Mouse (Mus musculus) embryonic stem cell, embryonic (primary cell): ENCODE data around the gene Gm20388.

Source experiments
- CTCF ChIA-PET, 4 experiments: fragments of 300-600 bp in 2 of 4; fragments of 350-600 bp in 2 of 4; sonication (Branson Sonifier 250); formaldehyde crosslinking; loops; one replicate each; lab custom pipeline; 2022; ENCODE audit warnings: inconsistent platforms in 2 of 4; lab: Charles Lee
- POLR2A ChIA-PET, 4 experiments: fragments of 300-600 bp in 2 of 4; fragments of 350-600 bp in 2 of 4; sonication (Branson Sonifier 250); formaldehyde crosslinking; loops; one replicate each; lab custom pipeline; 2022; ENCODE audit warnings: antibody characterized with exemption in 4 of 4, inconsistent platforms in 1 of 4; lab: Charles Lee

The Gm20388 gene

DNA sequence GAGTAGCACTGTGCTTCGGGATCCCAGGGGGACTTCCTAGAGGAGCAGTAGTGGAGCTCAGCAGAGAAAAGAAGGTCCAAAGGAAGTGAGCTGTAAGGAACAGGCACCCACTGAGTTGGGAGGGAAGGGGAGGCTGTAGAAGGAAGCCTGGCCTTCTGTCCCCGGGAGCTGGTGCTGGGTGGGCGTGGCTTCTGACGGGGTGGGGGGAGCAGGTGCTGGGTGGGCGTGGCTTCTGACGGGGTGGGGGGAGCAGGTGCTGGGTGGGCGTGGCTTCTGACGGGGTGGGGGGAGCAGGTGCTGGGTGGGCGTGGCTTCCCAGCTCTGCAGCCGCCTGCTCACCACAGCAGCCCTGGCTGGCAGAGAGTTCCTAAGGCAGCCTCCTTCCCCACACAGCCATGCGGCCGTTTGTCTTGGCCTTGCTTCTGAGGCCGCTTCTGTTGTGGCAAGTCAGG is 2413.3 kb downstream of the Gm20388 start:
- POLR2A ChIA-PET = interaction anchor here in 3 of 4 experiments (0.6 to 1.4 kb wide), 19 partner anchors 9 to 474 kb away, joined by 3 to 22 read pairs (median 3); partner anchors contain the start of genes Zfpm1 (in 3 of the 3) and Mvd (in 1 of the 3)
- CTCF ChIA-PET = interaction anchor here in 3 of 4 experiments (0.6 to 1.3 kb wide), 12 partner anchors 9 to 1083 kb away, joined by 3 to 12 read pairs (median 4); partner anchors contain the start of genes Mc1r (in 1 of the 3) and Snai3 (in 1 of the 3)

GRCm38 (mm10) chr8:122325196-122325595 is 2414.6 kb downstream of the Gm20388 start:
- CTCF ChIA-PET = interaction anchor here in 1 of 4 experiments (0.8 kb wide), 1 partner anchor 21 kb away, joined by 3 read pairs; no protein-coding TSS in a partner anchor
- POLR2A ChIA-PET = interaction anchor here in 1 of 4 experiments (0.7 kb wide), 1 partner anchor 44 kb away, joined by 3 read pairs; no protein-coding TSS in a partner anchor

DNA sequence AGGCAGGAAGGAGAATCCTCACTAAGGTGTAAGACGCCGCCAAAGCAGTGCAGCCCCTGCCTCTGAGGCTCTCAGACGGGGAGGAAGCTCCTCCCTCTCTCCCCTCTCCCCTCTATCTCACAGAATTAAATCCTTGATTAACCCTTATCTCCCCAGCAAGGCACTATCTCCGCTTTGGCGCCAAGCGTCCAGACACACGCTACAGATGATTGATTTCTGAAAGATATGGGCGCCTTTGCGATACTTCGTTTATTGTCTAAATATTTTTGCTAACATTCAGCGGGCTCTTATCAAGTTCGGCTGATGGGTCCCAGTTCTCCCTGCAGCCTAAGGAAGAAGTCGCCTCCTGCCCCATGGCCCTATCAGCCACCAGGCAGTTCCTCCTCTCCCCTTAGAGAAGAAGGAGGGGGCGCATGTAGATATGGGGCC is 2415.5 kb downstream of the Gm20388 start:
- POLR2A ChIA-PET = interaction anchor here in 2 of 4 experiments (0.6 to 0.7 kb wide), 3 partner anchors 23 to 155 kb away, joined by 3 to 4 read pairs (median 3); no protein-coding TSS in a partner anchor
- CTCF ChIA-PET = interaction anchor here in 1 of 4 experiments (0.8 kb wide), 1 partner anchor 22 kb away, joined by 3 read pairs; no protein-coding TSS in a partner anchor

DNA sequence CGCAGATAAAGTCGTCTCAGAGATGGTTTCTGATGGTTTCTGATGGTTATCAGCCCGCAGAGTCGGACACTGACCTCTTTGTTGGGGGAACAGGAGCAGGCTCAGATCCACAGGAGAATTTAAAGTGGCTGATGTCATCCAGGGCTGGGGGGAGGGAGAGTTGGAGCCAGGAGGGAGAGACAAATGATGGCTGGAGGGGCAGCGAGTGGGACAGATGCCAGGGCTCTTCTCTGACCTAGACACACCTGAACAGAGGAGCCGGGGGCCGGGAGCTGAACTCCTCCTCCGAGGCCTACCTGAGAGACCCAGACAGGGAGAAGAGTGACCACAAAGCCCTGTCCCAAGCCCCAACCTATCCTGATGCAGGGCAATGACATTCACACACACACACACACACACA is 2418.4 kb downstream of the Gm20388 start:
- ChIA-PET CTCF (interaction anchor here in 1 of 4 experiments (0.7 kb wide), 1 partner anchor 805 kb away, joined by 6 read pairs; no protein-coding TSS in a partner anchor), POLR2A (interaction anchor here in 1 of 4 experiments (2.0 kb wide), 1 partner anchor 10 kb away, joined by 7 read pairs; no protein-coding TSS in a partner anchor)

- ChIA-PET CTCF (interaction anchor here in 3 of 4 experiments (0.7 to 5.5 kb wide), 6 partner anchors 9 to 59 kb away, joined by 3 to 63 read pairs (median 6); no protein-coding TSS in a partner anchor), POLR2A (interaction anchor here in 3 of 4 experiments (0.6 to 2.0 kb wide), 5 partner anchors 9 to 53 kb away, joined by 3 to 7 read pairs (median 5); partner anchors contain the start of gene Zfpm1 (in 2 of the 3))
These were observed 2419.1 kb downstream of the Gm20388 start for GRCm38 (mm10) chr8:122329553-122330239.

- CTCF ChIA-PET = interaction anchor here (0.5 to 5.5 kb wide), 8 partner anchors 9 to 470 kb away, joined by 3 to 63 read pairs (median 4); no protein-coding TSS in a partner anchor
- POLR2A ChIA-PET = interaction anchor here in 3 of 4 experiments (0.6 to 2.0 kb wide), 8 partner anchors 8 to 54 kb away, joined by 3 to 7 read pairs (median 4); partner anchors contain the start of gene Zfpm1 (in 2 of the 3)
These were observed 2419.9 kb downstream of the Gm20388 start for GRCm38 (mm10) chr8:122330446-122331133.

DNA sequence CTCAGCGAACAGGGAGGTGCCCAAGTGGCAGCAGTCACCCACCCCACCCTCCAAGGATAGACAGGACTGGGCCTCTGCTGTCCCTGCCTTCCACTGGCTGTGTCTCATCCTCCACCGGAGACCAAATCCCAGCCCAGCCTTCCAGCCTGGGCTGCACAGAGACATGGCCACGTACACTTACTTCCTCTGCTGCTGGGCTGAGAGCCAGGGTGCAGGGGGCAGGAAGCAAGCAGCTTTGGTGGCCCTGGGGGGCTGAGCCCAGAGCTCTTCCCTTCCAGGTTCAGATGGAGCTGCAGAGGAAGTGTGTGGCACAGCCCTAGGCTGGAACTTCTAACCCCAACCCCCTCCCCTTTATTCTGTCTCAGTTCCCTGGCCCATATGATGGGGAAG is 2420.5 kb downstream of the Gm20388 start:
- POLR2A ChIA-PET = interaction anchor here in 3 of 4 experiments (0.8 to 2.0 kb wide), 9 partner anchors 11 to 62 kb away, joined by 3 to 7 read pairs (median 4); partner anchors contain the start of gene Zfpm1 (in 2 of the 3)
- CTCF ChIA-PET = interaction anchor here in 3 of 4 experiments (0.6 to 5.5 kb wide), 8 partner anchors 8 to 72 kb away, joined by 3 to 63 read pairs (median 6); no protein-coding TSS in a partner anchor

GRCm38 (mm10) chr8:122332753-122333506 is 2422.3 kb downstream of the Gm20388 start:
- ChIA-PET CTCF (interaction anchor here (0.5 to 5.5 kb wide), 22 partner anchors 9 to 74 kb away, joined by 3 to 63 read pairs (median 4); partner anchors contain the start of gene Zfpm1 (in 1 of the 4)), POLR2A (interaction anchor here in 2 of 4 experiments (0.7 to 1.5 kb wide), 9 partner anchors 9 to 483 kb away, joined by 3 to 7 read pairs (median 3); partner anchors contain the start of gene Zfpm1 (in 1 of the 2))

GRCm38 (mm10) chr8:122333531-122333930 is 2422.9 kb downstream of the Gm20388 start:
- ChIA-PET CTCF (interaction anchor here (0.5 to 5.5 kb wide), 18 partner anchors 10 to 74 kb away, joined by 3 to 63 read pairs (median 5); partner anchors contain the start of gene Zfpm1 (in 1 of the 4)), POLR2A (interaction anchor here in 3 of 4 experiments (0.7 to 1.5 kb wide), 7 partner anchors 9 to 483 kb away, joined by 3 to 4 read pairs (median 3); no protein-coding TSS in a partner anchor)

GRCm38 (mm10) chr8:122334791-122335490 is 2424.3 kb downstream of the Gm20388 start:
- POLR2A ChIA-PET = interaction anchor here in 2 of 4 experiments (0.6 to 2.9 kb wide), 8 partner anchors 8 to 444 kb away, joined by 3 to 15 read pairs (median 4); partner anchors contain the start of gene Zfpm1 (in 1 of the 2)
- CTCF ChIA-PET = interaction anchor here in 3 of 4 experiments (0.6 to 5.5 kb wide), 9 partner anchors 11 to 485 kb away, joined by 3 to 63 read pairs (median 5); no protein-coding TSS in a partner anchor

GRCm38 (mm10) chr8:122335638-122336250 is 2425.1 kb downstream of the Gm20388 start:
- ChIA-PET POLR2A (interaction anchor here in 3 of 4 experiments (0.6 to 2.9 kb wide), 22 partner anchors 12 to 485 kb away, joined by 3 to 15 read pairs (median 4); partner anchors contain the start of genes Zfpm1 (in 3 of the 3), Mvd (in 2 of the 3) and Zc3h18 (in 1 of the 3)), CTCF (interaction anchor here (0.8 to 2.5 kb wide), 14 partner anchors 10 to 536 kb away, joined by 3 to 17 read pairs (median 4); no protein-coding TSS in a partner anchor)

DNA sequence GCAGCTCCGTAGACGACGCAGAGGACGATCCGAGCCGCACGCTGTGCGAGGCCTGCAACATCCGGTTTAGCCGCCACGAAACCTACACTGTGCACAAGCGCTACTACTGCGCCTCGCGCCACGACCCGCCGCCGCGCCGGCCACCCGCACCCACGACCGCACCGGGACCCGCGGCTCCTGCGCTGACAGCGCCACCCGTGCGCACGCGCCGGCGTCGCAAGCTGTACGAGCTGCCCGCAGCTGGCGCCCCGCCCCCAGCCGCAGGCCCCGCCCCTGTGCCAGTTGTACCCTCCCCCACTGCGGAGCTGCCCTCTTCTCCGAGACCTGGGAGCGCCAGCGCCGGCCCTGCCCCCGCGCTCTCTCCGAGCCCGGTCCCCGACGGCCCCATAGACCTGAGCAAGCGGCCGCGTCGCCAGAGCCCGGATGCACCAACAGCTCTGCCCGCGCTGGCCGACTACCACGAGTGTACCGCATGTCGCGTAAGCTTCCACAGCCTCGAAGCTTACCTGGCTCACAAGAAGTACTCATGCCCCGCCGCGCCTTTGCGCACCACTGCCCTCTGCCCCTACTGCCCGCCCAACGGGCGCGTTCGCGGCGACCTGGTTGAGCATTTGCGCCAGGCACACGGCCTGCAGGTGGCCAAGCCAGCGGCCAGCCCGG is 2425.7 kb downstream of the Gm20388 start:
- CTCF ChIA-PET = interaction anchor here (0.5 to 2.5 kb wide), 22 partner anchors 9 to 903 kb away, joined by 3 to 17 read pairs (median 4); no protein-coding TSS in a partner anchor
- POLR2A ChIA-PET = interaction anchor here in 3 of 4 experiments (0.5 to 2.9 kb wide), 22 partner anchors 12 to 486 kb away, joined by 3 to 15 read pairs (median 4); partner anchors contain the start of genes Zfpm1 (in 3 of the 3), Mvd (in 2 of the 3) and Zc3h18 (in 1 of the 3)

DNA sequence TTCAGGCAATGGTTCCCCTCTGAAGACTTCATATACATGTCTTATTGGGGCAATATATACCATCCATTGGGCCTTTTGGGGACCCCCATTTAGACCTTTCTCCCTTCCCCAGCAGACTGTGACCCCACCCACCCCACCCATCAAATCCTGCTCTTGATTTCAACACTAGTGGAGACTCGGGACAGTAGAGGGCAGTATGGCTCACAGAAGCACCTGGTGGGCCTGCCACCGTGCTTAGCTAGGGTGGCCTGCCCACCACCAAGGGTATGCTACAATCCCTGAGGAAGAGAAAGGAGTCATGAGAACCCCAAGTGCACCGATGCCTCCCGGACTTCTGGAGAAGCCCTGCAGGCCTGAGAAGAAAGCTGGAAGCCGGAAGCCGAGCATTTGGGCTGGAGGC is 2428.2 kb downstream of the Gm20388 start:
- CTCF ChIA-PET = interaction anchor here in 3 of 4 experiments (0.5 to 2.4 kb wide), 15 partner anchors 8 to 1112 kb away, joined by 3 to 24 read pairs (median 4); partner anchors contain the start of gene Zfpm1 (in 1 of the 3)
- POLR2A ChIA-PET = interaction anchor here in 3 of 4 experiments (0.6 to 1.0 kb wide), 7 partner anchors 9 to 585 kb away, joined by 3 to 5 read pairs (median 3); no protein-coding TSS in a partner anchor

DNA sequence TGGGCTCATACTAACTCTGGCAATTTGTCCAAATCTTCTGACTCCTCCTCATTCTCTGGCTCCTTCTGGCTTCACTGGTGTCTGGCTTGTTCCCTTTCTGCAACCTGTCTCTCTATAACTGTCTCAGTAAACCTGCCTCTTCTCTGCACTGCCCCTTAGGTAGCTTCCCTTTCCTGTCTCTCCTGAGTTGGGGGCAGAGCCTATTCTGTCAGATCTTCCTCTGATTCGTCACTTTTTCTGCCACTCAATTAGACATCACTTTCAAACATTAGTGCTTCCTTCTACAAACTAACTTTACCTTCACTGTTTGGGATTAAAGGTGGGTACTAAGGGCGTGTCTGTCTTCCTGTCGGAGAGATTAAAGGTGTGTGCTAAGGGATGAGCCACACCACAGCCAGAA is 2430.1 kb downstream of the Gm20388 start:
- ChIA-PET POLR2A (interaction anchor here in 2 of 4 experiments (0.7 to 1.9 kb wide), 4 partner anchors 13 to 185 kb away, joined by 3 to 4 read pairs (median 3); no protein-coding TSS in a partner anchor), CTCF (interaction anchor here in 1 of 4 experiments (1.1 kb wide), 1 partner anchor 17 kb away, joined by 3 read pairs; no protein-coding TSS in a partner anchor)
